Mouse (Mus musculus): ENCODE measurements around the gene Cdk7. TPM values are rescaled to one million over a fixed set of nuclear protein-coding genes. Genes with fewer than 3 reads are reported as not detected.
A peak's percentile ranks its signal among the peaks of the same experiment; 100 is the strongest.

The Cdk7 gene
- polyA plus RNA-seq, 1 experiment from 2014 or later = 31.9 TPM

GRCm38 (mm10) chr13:100681615-100682014 lies 49.1 kb downstream of the Cdk7 start:
- Histone ChIP-seq H3K27ac (replicated peaks) (no peak overlapping the region), H3K9me3 (replicated peaks) (no peaks in the 10 kb centered on the region), H3K4me1 (replicated peaks) (0 out of 2 replicates have a peak, but pooled peaks cover 1% of the 10 kb centered on the region), H3K9ac (no peak overlapping the region), H3K27me3 (no peaks in the 10 kb centered on the region), H3K4me3 (replicated peaks) (no peak overlapping the region), H3K36me3 (replicated peaks) (peaks cover 8% of the 10 kb centered on the region; the same call in 1 of the 2 replicates), H3K4me2 (no peak overlapping the region)
- ATAC-seq (ENCODE audit: insufficient read depth) = no peak
- 69% methylated on average over 8 of the region's 8 CpGs for WGBS (ENCODE audit: insufficient replicate concordance)

GRCm38 (mm10) chr13:100675936-100676635 lies 54.7 kb downstream of the Cdk7 start:
- Histone ChIP-seq H3K4me2 (peak overlapping the region; percentile 23), H3K36me3 (replicated peaks) (peaks cover 3% of the 10 kb centered on the region; the same call in 1 of the 2 replicates), H3K4me1 (replicated peaks) (0 out of 2 replicates have a peak, but pooled peaks cover 6% of the 10 kb centered on the region), H3K9me3 (replicated peaks) (no peaks in the 10 kb centered on the region), H3K4me3 (replicated peaks) (peak overlapping the region; percentile 18; the same call in 1 of the 2 replicates), H3K27ac (replicated peaks) (peak overlapping the region; percentile 59), H3K9ac (no peak overlapping the region), H3K27me3 (no peaks in the 10 kb centered on the region)
- ATAC-seq (ENCODE audit: insufficient read depth) = no peak; the same call in 1 of the 2 replicates
- WGBS (ENCODE audit: insufficient replicate concordance) = 64% methylated on average over 15 of the region's 15 CpGs

- Histone ChIP-seq H3K27me3 (peaks cover 14% of the 10 kb centered on the region; the same call in 1 of the 2 replicates), H3K9me3 (replicated peaks) (no peaks in the 10 kb centered on the region), H3K4me2 (peak overlapping the region; percentile 78), H3K4me1 (replicated peaks) (peaks cover 17% of the 10 kb centered on the region; the same call in 1 of the 2 replicates), H3K36me3 (replicated peaks) (peaks cover 12% of the 10 kb centered on the region), H3K4me3 (replicated peaks) (peak overlapping the region; percentile 63), H3K27ac (replicated peaks) (peak overlapping the region; percentile 75), H3K9ac (peak overlapping the region; percentile 52; the same call in 1 of the 2 replicates)
- 8% methylated on average over 9 of the region's 9 CpGs for WGBS (ENCODE audit: insufficient replicate concordance)
- no peak for ATAC-seq (ENCODE audit: insufficient read depth)
These were observed 60.5 kb downstream of the Cdk7 start for GRCm38 (mm10) chr13:100670181-100670741.

- peaks cover 12% of the 10 kb centered on the region for H3K36me3 ChIP-seq (replicated peaks)
- peak; percentile 32; the same call in 1 of the 2 replicates for ATAC-seq (ENCODE audit: insufficient read depth)
- peaks cover 14% of the 10 kb centered on the region; the same call in 1 of the 2 replicates for H3K27me3 ChIP-seq
- peak within 1 kb of the TSS; percentile 63 for H3K4me3 ChIP-seq (replicated peaks)
- peak within 1 kb of the TSS; percentile 52 for H3K9ac ChIP-seq
- H3K27ac ChIP-seq (replicated peaks) = peak within 1 kb of the TSS; percentile 75
- H3K9me3 ChIP-seq (replicated peaks) = no peaks in the 10 kb centered on the region
- H3K4me2 ChIP-seq = peak within 1 kb of the TSS; percentile 78
- WGBS (ENCODE audit: insufficient replicate concordance) = under 1% methylated on average over 44 of the region's 44 CpGs
- H3K4me1 ChIP-seq (replicated peaks) = peaks cover 17% of the 10 kb centered on the region; the same call in 1 of the 2 replicates
These were observed 61.3 kb downstream of the Cdk7 start, which contains the start of gene Ccdc125 for GRCm38 (mm10) chr13:100669291-100670022. Ccdc125 (plus strand) TSS chr13:100669717.

- H3K4me1 ChIP-seq (replicated peaks) = no peaks in the 10 kb centered on the region
- no peak overlapping the region for H3K9ac ChIP-seq
- H3K27ac ChIP-seq (replicated peaks) = no peak overlapping the region
- 32% methylated on average over 4 of the region's 4 CpGs for WGBS (ENCODE audit: insufficient replicate concordance)
- ATAC-seq (ENCODE audit: insufficient read depth) = no peak
- H3K27me3 ChIP-seq = no peaks in the 10 kb centered on the region
- no peaks in the 10 kb centered on the region for H3K9me3 ChIP-seq (replicated peaks)
- no peak overlapping the region for H3K4me2 ChIP-seq
- peaks cover 30% of the 10 kb centered on the region for H3K36me3 ChIP-seq (replicated peaks)
- H3K4me3 ChIP-seq (replicated peaks) = no peak overlapping the region
These were observed 70.8 kb downstream of the Cdk7 start for GRCm38 (mm10) chr13:100659864-100660456.

GRCm38 (mm10) chr13:100658091-100658490 lies 72.6 kb downstream of the Cdk7 start:
- 87% methylated on average over 5 of the region's 5 CpGs for WGBS (ENCODE audit: insufficient replicate concordance)
- Histone ChIP-seq H3K27me3 (no peaks in the 10 kb centered on the region), H3K36me3 (replicated peaks) (peaks cover 32% of the 10 kb centered on the region), H3K4me3 (replicated peaks) (no peak overlapping the region), H3K9me3 (replicated peaks) (no peaks in the 10 kb centered on the region), H3K4me1 (replicated peaks) (peaks cover 9% of the 10 kb centered on the region), H3K9ac (no peak overlapping the region), H3K4me2 (no peak overlapping the region), H3K27ac (replicated peaks) (no peak overlapping the region)
- no peak for ATAC-seq (ENCODE audit: insufficient read depth)

Other genes with a start within 250 kb of the Cdk7 start
- gene Gtf2h2, start 238.4 kb downstream of the Cdk7 start, polyA plus RNA-seq (2015; fragmentation: Nextera tagmentation; extraction: Ambion mirVana) = 23.6 and 25.5 TPM in 2 replicates
- 10.0 and 10.9 TPM in 2 replicates for gene Ocln, start 178.2 kb downstream of the Cdk7 start, polyA plus RNA-seq (2015; fragmentation: Nextera tagmentation; extraction: Ambion mirVana)
- gene Marveld2, start 114.0 kb downstream of the Cdk7 start, polyA plus RNA-seq (2015; fragmentation: Nextera tagmentation; extraction: Ambion mirVana) = 7.3 and 8.8 TPM in 2 replicates
- gene Ak6, start 80.0 kb downstream of the Cdk7 start, polyA plus RNA-seq (2015; fragmentation: Nextera tagmentation; extraction: Ambion mirVana) = 141 and 145 TPM in 2 replicates
- gene Rad17, start 79.9 kb downstream of the Cdk7 start, polyA plus RNA-seq (2015; fragmentation: Nextera tagmentation; extraction: Ambion mirVana) = 10.4 and 11.9 TPM in 2 replicates
- gene Taf9, start 79.4 kb downstream of the Cdk7 start, polyA plus RNA-seq (2015; fragmentation: Nextera tagmentation; extraction: Ambion mirVana) = 10.7 and 12.4 TPM in 2 replicates
- 5.1 and 6.2 TPM in 2 replicates for gene Ccdc125, start 61.2 kb downstream of the Cdk7 start, polyA plus RNA-seq (2015; fragmentation: Nextera tagmentation; extraction: Ambion mirVana)
- 83.5 and 107 TPM in 2 replicates for gene Mrps36, start 13.7 kb upstream of the Cdk7 start, polyA plus RNA-seq (2015; fragmentation: Nextera tagmentation; extraction: Ambion mirVana)
- 26.5 and 31.0 TPM in 2 replicates for gene Cenph, start 45.0 kb upstream of the Cdk7 start, polyA plus RNA-seq (2015; fragmentation: Nextera tagmentation; extraction: Ambion mirVana)
- 221 and 222 TPM in 2 replicates for gene Ccnb1, start 55.6 kb upstream of the Cdk7 start, polyA plus RNA-seq (2015; fragmentation: Nextera tagmentation; extraction: Ambion mirVana)
- 25.1 and 25.5 TPM in 2 replicates for gene Slc30a5, start 102.5 kb upstream of the Cdk7 start, polyA plus RNA-seq (2015; fragmentation: Nextera tagmentation; extraction: Ambion mirVana)

Measured in liver, embryonic 15.5 days (tissue).